Comparison of ENCODE assay signal across 9 mouse cellular contexts in genomic region chr8:106138616-106139015, GRCm38 (mm10). TPM values are rescaled to one million over a fixed set of nuclear protein-coding genes. Genes with fewer than 3 reads are reported as not detected.
DNase-seq lines count a peak whose midpoint lies in the region; ATAC-seq and TF ChIP-seq lines count a peak whose summit lies in the region.
"Had no signal": no experiment of that assay in that cellular context is flagged by ENCODE, and none has a peak within 500 bp of the region (broad histone marks: within the 10 kb centered on the region; RNA-seq: fewer than 3 reads in every experiment).

No protein-coding gene starts in this region.

- intact Hi-C loops in left cerebral cortex, postnatal 36 days (cut with DNase I) = no loop called here

- no peaks in the 10 kb centered on the region for H3K27me3 ChIP-seq in liver, adult 2 months (ENCODE audit: control insufficient read depth, insufficient read depth, low read length)
- peaks cover 39% of the 10 kb centered on the region for H3K27me3 ChIP-seq in embryonic facial prominence, embryonic 15.5 days
- peaks cover 13% of the 10 kb centered on the region for H3K27me3 ChIP-seq in intestine, embryonic 16.5 days (replicated peaks; ENCODE audit: control insufficient read depth, insufficient read depth, low read length)
- H3K27me3 ChIP-seq in neural tube, embryonic 13.5 days = peaks cover 70% of the 10 kb centered on the region

- ATAC-seq in embryonic facial prominence, embryonic 15.5 days (ENCODE audit: insufficient number of reproducible peaks, low FRiP score, low TSS enrichment, low read depth) = no peak
- ATAC-seq in intestine, embryonic 16.5 days = no peak
- no peak for ATAC-seq in neural tube, embryonic 13.5 days (ENCODE audit: low read depth)
- no peak for ATAC-seq in cerebellum, adult (ENCODE audit: insufficient number of reproducible peaks, low FRiP score, low TSS enrichment)

- 12% methylated on average over 7 of the region's 7 CpGs for WGBS in liver, adult 2 months
- WGBS in embryonic facial prominence, embryonic 15.5 days = 13% methylated on average over 7 of the region's 7 CpGs
- 12% methylated on average over 7 of the region's 7 CpGs for WGBS in intestine, embryonic 16.5 days
- WGBS in neural tube, embryonic 13.5 days = 16% methylated on average over 7 of the region's 7 CpGs

- TF ChIP-seq POLR2A in liver, adult 2 months (IDR thresholded peaks at IDR 0.05; ENCODE audit: extremely low read depth, insufficient read depth, low read length) = no peak

- DNase-seq in liver, adult 2 months (ENCODE audit: extremely low read depth, low read depth, low spot score) = no peak
- DNase-seq in liver = no peak
- DNase-seq in ovary, postnatal 10 days (ENCODE audit: low spot score) = no peak
- DNase-seq in left cerebral cortex, postnatal 36 days (ENCODE audit: low spot score in 2 of 2) = no peak

- H3K9me3 ChIP-seq in embryonic facial prominence, embryonic 15.5 days (replicated peaks) = no peaks in the 10 kb centered on the region
- no peaks in the 10 kb centered on the region for H3K9me3 ChIP-seq in intestine, embryonic 16.5 days (ENCODE audit: control insufficient read depth, low read length)
- H3K9me3 ChIP-seq in neural tube, embryonic 13.5 days = no peaks in the 10 kb centered on the region

- H3K36me3 ChIP-seq in liver, adult 2 months (ENCODE audit: control insufficient read depth, insufficient read depth, low read length) = no peaks in the 10 kb centered on the region
- no peaks in the 10 kb centered on the region for H3K36me3 ChIP-seq in embryonic facial prominence, embryonic 15.5 days
- no peaks in the 10 kb centered on the region for H3K36me3 ChIP-seq in intestine, embryonic 16.5 days (ENCODE audit: control insufficient read depth, insufficient read depth, low read length)
- no peaks in the 10 kb centered on the region for H3K36me3 ChIP-seq in neural tube, embryonic 13.5 days

- H3K4me2 ChIP-seq in embryonic facial prominence, embryonic 15.5 days (replicated peaks) = peak overlapping the region; percentile 90
- peak overlapping the region; percentile 93 for H3K4me2 ChIP-seq in intestine, embryonic 16.5 days (ENCODE audit: low read depth, low read length)
- H3K4me2 ChIP-seq in neural tube, embryonic 13.5 days = peak overlapping the region; percentile 75

- TF ChIP-seq CTCF in liver, adult 2 months (IDR thresholded peaks at IDR 0.05; ENCODE audit: low read depth, low read length) = no peak

- peak overlapping the region; percentile 42 for H3K9ac ChIP-seq in liver, adult 2 months (ENCODE audit: low read depth, low read length)
- no peak overlapping the region; the same call in 1 of the 2 replicates for H3K9ac ChIP-seq in embryonic facial prominence, embryonic 15.5 days
- H3K9ac ChIP-seq in intestine, embryonic 16.5 days (ENCODE audit: low read depth, low read length) = peak overlapping the region; percentile 82
- H3K9ac ChIP-seq in neural tube, embryonic 13.5 days = peak overlapping the region; percentile 62

- peaks cover 11% of the 10 kb centered on the region; the same call in 1 of the 2 replicates for H3K79me2 ChIP-seq in liver, adult 2 months (ENCODE audit: control insufficient read depth, insufficient read depth, low read length)

- peaks cover 15% of the 10 kb centered on the region for H3K4me1 ChIP-seq in liver, adult 2 months (ENCODE audit: control insufficient read depth, insufficient read depth, low read length)
- H3K4me1 ChIP-seq in embryonic facial prominence, embryonic 15.5 days = peaks cover 37% of the 10 kb centered on the region
- peaks cover 20% of the 10 kb centered on the region for H3K4me1 ChIP-seq in intestine, embryonic 16.5 days (ENCODE audit: control insufficient read depth, insufficient read depth, low read length)
- peaks cover 30% of the 10 kb centered on the region for H3K4me1 ChIP-seq in neural tube, embryonic 13.5 days (replicated peaks)

- H3K27ac ChIP-seq in liver, adult 2 months (replicated peaks; ENCODE audit: insufficient read depth, low read depth, low read length) = peak overlapping the region; percentile 43
- peak overlapping the region; percentile 79 for H3K27ac ChIP-seq in embryonic facial prominence, embryonic 15.5 days (replicated peaks)
- peak overlapping the region; percentile 57 for H3K27ac ChIP-seq in intestine, embryonic 16.5 days (ENCODE audit: low read length)
- H3K27ac ChIP-seq in neural tube, embryonic 13.5 days (replicated peaks) = no peak overlapping the region

- H3K4me3 ChIP-seq in liver, adult 2 months (ENCODE audit: insufficient read depth, low read depth, low read length) = peak overlapping the region; percentile 81
- peak overlapping the region; percentile 54 for H3K4me3 ChIP-seq in embryonic facial prominence, embryonic 15.5 days (replicated peaks)
- H3K4me3 ChIP-seq in intestine, embryonic 16.5 days (ENCODE audit: low read length) = peak overlapping the region; percentile 65
- peak overlapping the region; percentile 45 for H3K4me3 ChIP-seq in neural tube, embryonic 13.5 days

RNA-seq across cellular contexts. Expression of gene Esrp2, which starts 1.8 kb away (rescaled TPM):
- 43.6 and 50.5 TPM in 2 replicates for total RNA-seq in liver, adult 2 months (2014; rRNA removed)
- 76.8 and 86.2 TPM in 2 replicates for polyA plus RNA-seq in liver, adult 2 months (2012; rRNA removed)
- polyA plus RNA-seq in embryonic facial prominence, embryonic 15.5 days (2015; fragmentation: Nextera tagmentation; extraction: Ambion mirVana) = 43.5 and 55.4 TPM in 2 replicates
- 35.7 and 38.9 TPM in 2 replicates for polyA plus RNA-seq in intestine, embryonic 16.5 days (2015; fragmentation: Nextera tagmentation; extraction: Ambion mirVana)
- 0.34 and 1.3 TPM in 2 replicates for polyA plus RNA-seq in neural tube, embryonic 13.5 days (2015; fragmentation: Nextera tagmentation; extraction: Ambion mirVana)
- under 1 TPM; 0.30 to 0.36 TPM for total RNA-seq in left cerebral cortex, postnatal 36 days (2021)
- total RNA-seq: hematopoietic stem cell, adult 5-6 weeks had no signal

RNA-seq across cellular contexts. Expression of gene Pla2g15, which starts 11.6 kb away (rescaled TPM):
- total RNA-seq in liver, adult 2 months (2014; rRNA removed) = 11.3 and 12.5 TPM in 2 replicates
- 8.7 and 10.6 TPM in 2 replicates for polyA plus RNA-seq in liver, adult 2 months (2012; rRNA removed)
- 17.3 and 18.6 TPM in 2 replicates for polyA plus RNA-seq in embryonic facial prominence, embryonic 15.5 days (2015; fragmentation: Nextera tagmentation; extraction: Ambion mirVana)
- polyA plus RNA-seq in intestine, embryonic 16.5 days (2015; fragmentation: Nextera tagmentation; extraction: Ambion mirVana) = 10.1 and 10.7 TPM in 2 replicates
- polyA plus RNA-seq in neural tube, embryonic 13.5 days (2015; fragmentation: Nextera tagmentation; extraction: Ambion mirVana) = 18.1 and 18.8 TPM in 2 replicates
- 10 to 100 TPM; 25.9 to 26.3 TPM for total RNA-seq in left cerebral cortex, postnatal 36 days (2021)

RNA-seq across cellular contexts. Expression of gene Slc7a6, which starts 30.0 kb away (rescaled TPM):
- 0.09 and 0.27 TPM in 2 replicates for total RNA-seq in liver, adult 2 months (2014; rRNA removed)
- 0.21 and 0.91 TPM in 2 replicates for polyA plus RNA-seq in liver, adult 2 months (2012; rRNA removed)
- polyA plus RNA-seq in embryonic facial prominence, embryonic 15.5 days (2015; fragmentation: Nextera tagmentation; extraction: Ambion mirVana) = 44.0 and 49.2 TPM in 2 replicates
- 24.5 and 24.6 TPM in 2 replicates for polyA plus RNA-seq in intestine, embryonic 16.5 days (2015; fragmentation: Nextera tagmentation; extraction: Ambion mirVana)
- 67.3 and 72.5 TPM in 2 replicates for polyA plus RNA-seq in neural tube, embryonic 13.5 days (2015; fragmentation: Nextera tagmentation; extraction: Ambion mirVana)
- 10 to 100 TPM; 24.0 to 28.7 TPM for total RNA-seq in left cerebral cortex, postnatal 36 days (2021)

Comparison
In these comparisons a context has a peak if more than half of its experiments do, and no peak if none do; other contexts are left out.
1. RNA of gene Esrp2, which starts 1.8 kb away (polyA plus RNA-seq): 76.8 to 86.2 TPM in liver, adult 2 months, 43.5 to 55.4 TPM in embryonic facial prominence, embryonic 15.5 days and 35.7 to 38.9 TPM in intestine, embryonic 16.5 days; 0.34 to 1.3 TPM in neural tube, embryonic 13.5 days; every median in the first group is over 10 times any median in the second.
2. RNA of gene Slc7a6, which starts 30.0 kb away (polyA plus RNA-seq): 67.3 to 72.5 TPM in neural tube, embryonic 13.5 days, 44.0 to 49.2 TPM in embryonic facial prominence, embryonic 15.5 days and 24.5 to 24.6 TPM in intestine, embryonic 16.5 days; 0.21 to 0.91 TPM in liver, adult 2 months; every median in the first group is over 10 times any median in the second.
3. Peak in every context shown above with its lines, with median percentiles within 50 percentile points of each other: H3K4me3 ChIP-seq and H3K4me2 ChIP-seq.